In genomic region chr1:80088651-80089050, GRCm38 (mm10) we compare ENCODE assay signal across 15 mouse cellular contexts.
"Had no signal": no experiment of that assay in that cellular context is flagged by ENCODE, and none has a peak within 500 bp of the region (broad histone marks: within the 10 kb centered on the region; RNA-seq: fewer than 3 reads in every experiment).

No protein-coding gene starts in this region.

- H3K4me3 ChIP-seq: kidney, embryonic 15.5 days; limb, embryonic 15.5 days; liver, embryonic 12.5 days; midbrain, embryonic 10.5 days; myocyte had no signal

- ATAC-seq: liver, embryonic 12.5 days had no signal

- H3K27me3 ChIP-seq: kidney, embryonic 15.5 days; limb, embryonic 15.5 days; liver, embryonic 12.5 days had no signal

- DNase-seq: kidney, adult 2 months; kidney, postnatal 14 days; left cerebral cortex, postnatal 4 days; lung, embryonic 14.5 days; lung, postnatal 10 days; lung, postnatal 4 days; midbrain, embryonic 14.5 days; right cerebral cortex, postnatal 25 days; thymus, postnatal 14 days had no signal

- H3K27ac ChIP-seq: kidney, embryonic 15.5 days; limb, embryonic 15.5 days; liver, embryonic 12.5 days; midbrain, embryonic 10.5 days; stomach, postnatal 0 days had no signal

- H3K9me3 ChIP-seq: kidney, embryonic 15.5 days; limb, embryonic 15.5 days; liver, embryonic 12.5 days; midbrain, embryonic 10.5 days had no signal

- H3K9ac ChIP-seq: kidney, embryonic 15.5 days; limb, embryonic 15.5 days; liver, embryonic 12.5 days; lung, embryonic 14.5 days had no signal

- H3K36me3 ChIP-seq: kidney, embryonic 15.5 days; limb, embryonic 15.5 days; liver, embryonic 12.5 days; midbrain, embryonic 10.5 days had no signal

- H3K4me2 ChIP-seq: kidney, embryonic 15.5 days; limb, embryonic 15.5 days; liver, embryonic 12.5 days; lung, embryonic 14.5 days had no signal

- H3K4me1 ChIP-seq: kidney, embryonic 15.5 days; limb, embryonic 15.5 days; liver, embryonic 12.5 days; midbrain, embryonic 10.5 days had no signal
